Mouse (Mus musculus) megakaryocyte, embryonic 14.5 days (primary cell): ENCODE measurements around the gene Tsg101. TPM values are rescaled to one million over a fixed set of nuclear protein-coding genes. Genes with fewer than 3 reads are reported as not detected.

Experiments
- H3K27me3 ChIP-seq: replicated peaks from 2 replicates; pipeline ENCODE3; 2012; ENCODE audit warnings: inconsistent platforms
- H3K36me3 ChIP-seq: replicated peaks from 2 replicates; pipeline ENCODE3; 2012; ENCODE audit warnings: low read length, inconsistent platforms, mixed read lengths
- H3K4me1 ChIP-seq: 2 replicates; pipeline ENCODE4 v1.6.1; 2012; ENCODE audit warnings: inconsistent platforms
- H3K4me3 ChIP-seq: replicated peaks from 2 replicates; pipeline ENCODE3; 2012; ENCODE audit warnings: moderate library complexity, mild to moderate bottlenecking, inconsistent platforms
- H3K9me3 ChIP-seq: 2 replicates; pipeline ENCODE4 v1.6.1; 2012; ENCODE audit warnings: inconsistent platforms
- FLI1 ChIP-seq: IDR thresholded peaks from 2 replicates; pipeline ENCODE4 v1.6.1; 2012; ENCODE audit warnings: low read length, inconsistent platforms, mixed read lengths
- GATA1 ChIP-seq: IDR thresholded peaks from 3 replicates; pipeline ENCODE4 v1.6.1; 2012; ENCODE audit warnings: mixed read lengths, low read length, inconsistent platforms, borderline replicate concordance
- polyA plus RNA-seq: library from polyadenylated mRNA; stranded (reverse); fragments of >175 nt; gene quantifications from 2 replicates; pipeline ENCODE4 v1.2.3, GENCODE M21; 2012; ENCODE audit warnings: low replicate concordance; ENCODE audit not compliant: insufficient read depth

Tsg101 gene
- polyA plus RNA-seq, 1 experiment: 42.8 TPM

DNA sequence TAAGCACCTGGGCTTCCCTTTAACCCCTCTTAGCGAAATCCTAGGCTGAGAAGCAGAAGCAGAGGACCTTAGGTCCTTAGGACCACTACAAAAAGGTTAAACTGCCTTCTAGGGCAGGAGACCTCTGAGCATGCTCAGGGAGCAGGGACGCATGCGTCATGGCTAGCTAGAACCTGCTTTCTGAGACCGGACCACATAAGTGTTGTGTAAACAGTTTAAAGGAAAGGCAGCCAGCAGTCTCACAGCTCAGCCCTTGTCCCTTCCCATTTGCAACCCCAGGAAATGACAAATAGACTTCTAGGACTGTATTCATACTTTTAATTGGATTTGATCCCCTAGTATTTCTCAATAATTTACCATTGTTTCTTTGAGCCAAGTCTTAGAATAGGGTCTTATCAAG is 79.4 kb downstream of the Tsg101 start:
- H3K4me1 ChIP-seq: peaks cover 100% of the 10 kb centered on the region
- peaks cover 2% of the 10 kb centered on the region for H3K36me3 ChIP-seq
- peak overlapping the region; percentile 51 for H3K4me3 ChIP-seq
- no peaks in the 10 kb centered on the region for H3K27me3 ChIP-seq
- no peak for TF ChIP-seq FLI1
- TF ChIP-seq GATA1: no peak
- H3K9me3 ChIP-seq: no peaks in the 10 kb centered on the region

DNA sequence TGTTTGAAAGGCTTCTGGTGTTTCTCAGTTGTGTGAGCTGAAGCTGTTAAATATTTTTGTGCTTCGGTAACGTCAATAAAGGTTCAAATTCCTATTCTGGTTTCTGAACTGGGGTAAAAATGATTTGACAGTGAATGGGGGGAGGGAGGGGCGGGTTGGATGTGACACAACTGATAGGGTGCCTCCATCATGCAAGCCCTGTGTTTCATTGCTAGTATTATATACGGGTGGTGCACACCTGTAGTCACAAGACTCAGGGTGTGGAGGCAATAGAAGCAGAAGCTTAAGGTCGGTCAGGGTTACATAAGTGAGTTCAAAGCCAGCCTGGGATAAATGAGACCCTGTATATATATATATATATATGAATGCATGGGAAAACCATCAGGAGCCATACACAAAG is 79.9 kb downstream of the Tsg101 start:
- peaks cover 2% of the 10 kb centered on the region for H3K36me3 ChIP-seq
- no peak for TF ChIP-seq FLI1
- no peaks in the 10 kb centered on the region for H3K27me3 ChIP-seq
- H3K4me1 ChIP-seq: peaks cover 100% of the 10 kb centered on the region
- H3K4me3 ChIP-seq: peak overlapping the region; percentile 17
- no peaks in the 10 kb centered on the region for H3K9me3 ChIP-seq

DNA sequence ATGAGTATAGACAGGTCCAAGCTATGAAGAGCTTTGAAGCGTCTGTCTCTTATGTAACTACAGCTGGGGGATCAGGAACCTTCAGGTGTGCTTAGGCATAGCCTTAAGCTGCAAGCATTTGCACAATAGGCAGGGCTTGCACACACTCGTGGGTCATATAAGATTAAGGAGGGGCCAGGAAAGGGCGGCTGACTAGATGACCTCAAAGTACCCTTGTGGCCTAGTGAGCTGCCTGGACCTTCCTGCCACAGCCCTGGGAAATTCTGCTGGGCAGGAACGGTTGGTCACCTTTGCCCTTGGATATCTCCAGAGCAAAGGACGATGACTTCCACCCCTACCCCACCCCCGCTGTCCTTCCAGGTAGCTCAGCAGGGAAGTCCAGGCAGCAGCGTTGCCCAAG is 80.3 kb downstream of the Tsg101 start:
- H3K4me3 ChIP-seq: peak overlapping the region; percentile 88
- no peaks in the 10 kb centered on the region for H3K27me3 ChIP-seq
- peaks cover 100% of the 10 kb centered on the region for H3K4me1 ChIP-seq
- no peaks in the 10 kb centered on the region for H3K9me3 ChIP-seq
- TF ChIP-seq GATA1 (no peak), FLI1 (no peak)
- peaks cover 2% of the 10 kb centered on the region for H3K36me3 ChIP-seq

Other genes with a start within 250 kb of the Tsg101 start
- gene Tph1, start 247.4 kb downstream of the Tsg101 start, polyA plus RNA-seq: 0.11 TPM in 1 of 2 replicates, not detected in the other
- 2.7 TPM in 1 of 2 replicates, not detected in the other for gene Saal1, start 209.3 kb downstream of the Tsg101 start, polyA plus RNA-seq
- 99.8 TPM in 1 of 2 replicates, not detected in the other for gene Saa3, start 204.3 kb downstream of the Tsg101 start, polyA plus RNA-seq
- not detected in 2 replicates for gene Saa4, start 187.4 kb downstream of the Tsg101 start, polyA plus RNA-seq
- gene Saa1, start 177.0 kb downstream of the Tsg101 start, polyA plus RNA-seq: not detected in 2 replicates
- gene Saa2, start 168.2 kb downstream of the Tsg101 start, polyA plus RNA-seq: not detected in 2 replicates
- gene Hps5, start 123.9 kb downstream of the Tsg101 start, polyA plus RNA-seq: 0.49 and 1.0 TPM in 2 replicates
- gene Gtf2h1, start 123.9 kb downstream of the Tsg101 start, polyA plus RNA-seq: 14.5 and 19.9 TPM in 2 replicates
- gene Ldha, start 78.5 kb downstream of the Tsg101 start, polyA plus RNA-seq: 1,655 and 1,832 TPM in 2 replicates
- gene Ldhc, start 58.8 kb downstream of the Tsg101 start, polyA plus RNA-seq: 0.35 TPM in 1 of 2 replicates, not detected in the other
- 0.04 TPM in 1 of 2 replicates, not detected in the other for gene Uevld, start 38.6 kb upstream of the Tsg101 start, polyA plus RNA-seq
- not detected in 2 replicates for gene Gm9999, start 63.6 kb upstream of the Tsg101 start, polyA plus RNA-seq
- gene Spty2d1, start 88.4 kb upstream of the Tsg101 start, polyA plus RNA-seq: 3.1 and 5.2 TPM in 2 replicates
- 6.3 and 26.3 TPM in 2 replicates for gene Tmem86a, start 130.6 kb upstream of the Tsg101 start, polyA plus RNA-seq
- not detected in 2 replicates for gene Ptpn5, start 213.7 kb upstream of the Tsg101 start, polyA plus RNA-seq